Mouse (Mus musculus): Measurements from ENCODE around the gene Toe1.

Gene Toe1

GRCm38 (mm10) chr4:116792453-116792852 lies 15.0 kb downstream of the Toe1 start:
- no peak for DNase-seq (ENCODE audit: low spot score)

- DNase-seq (ENCODE audit: low spot score), result peak; percentile 92
Observed at GRCm38 (mm10) chr4:116788956-116789355, 18.5 kb downstream of the Toe1 start.

GRCm38 (mm10) chr4:116787985-116788760 lies 19.3 kb downstream of the Toe1 start:
- DNase-seq (ENCODE audit: low spot score), result no peak

- no peak for DNase-seq (ENCODE audit: low spot score)
Observed at GRCm38 (mm10) chr4:116786587-116786986, 20.9 kb downstream of the Toe1 start.

- DNase-seq (ENCODE audit: low spot score), result no peak
Observed at GRCm38 (mm10) chr4:116782171-116782570, 25.3 kb downstream of the Toe1 start.

GRCm38 (mm10) chr4:116781366-116781765 lies 26.1 kb downstream of the Toe1 start:
- no peak for DNase-seq (ENCODE audit: low spot score)

GRCm38 (mm10) chr4:116780541-116780940 lies 26.9 kb downstream of the Toe1 start:
- DNase-seq (ENCODE audit: low spot score), result no peak

- DNase-seq (ENCODE audit: low spot score), result no peak
Observed at GRCm38 (mm10) chr4:116777079-116777478, 30.4 kb downstream of the Toe1 start.

- DNase-seq (ENCODE audit: low spot score), result no peak
Observed at GRCm38 (mm10) chr4:116776391-116776790, 31.0 kb downstream of the Toe1 start.

- DNase-seq (ENCODE audit: low spot score), result no peak
Observed at GRCm38 (mm10) chr4:116769060-116769459, 38.4 kb downstream of the Toe1 start.

- DNase-seq (ENCODE audit: low spot score), result no peak
Observed at GRCm38 (mm10) chr4:116768510-116768909, 38.9 kb downstream of the Toe1 start.

- DNase-seq (ENCODE audit: low spot score), result no peak
Observed at GRCm38 (mm10) chr4:116764001-116764400, 43.4 kb downstream of the Toe1 start.

GRCm38 (mm10) chr4:116761914-116762313 lies 45.5 kb downstream of the Toe1 start:
- no peak for DNase-seq (ENCODE audit: low spot score)

- no peak for DNase-seq (ENCODE audit: low spot score)
Observed at GRCm38 (mm10) chr4:116749750-116750149, 57.7 kb downstream of the Toe1 start.
